Mouse (Mus musculus) c-Kit-negative CD71-positive TER-119-positive erythroid progenitor cells, embryonic 14.5 days (primary cell): Measurements from ENCODE around the gene Acat1.

Experiments used
- DNase-seq: peaks from one replicate; pipeline ENCODE4 v3.0.0-alpha.2; 2013; ENCODE audit warnings: low read depth, low spot score

Gene Acat1

DNA sequence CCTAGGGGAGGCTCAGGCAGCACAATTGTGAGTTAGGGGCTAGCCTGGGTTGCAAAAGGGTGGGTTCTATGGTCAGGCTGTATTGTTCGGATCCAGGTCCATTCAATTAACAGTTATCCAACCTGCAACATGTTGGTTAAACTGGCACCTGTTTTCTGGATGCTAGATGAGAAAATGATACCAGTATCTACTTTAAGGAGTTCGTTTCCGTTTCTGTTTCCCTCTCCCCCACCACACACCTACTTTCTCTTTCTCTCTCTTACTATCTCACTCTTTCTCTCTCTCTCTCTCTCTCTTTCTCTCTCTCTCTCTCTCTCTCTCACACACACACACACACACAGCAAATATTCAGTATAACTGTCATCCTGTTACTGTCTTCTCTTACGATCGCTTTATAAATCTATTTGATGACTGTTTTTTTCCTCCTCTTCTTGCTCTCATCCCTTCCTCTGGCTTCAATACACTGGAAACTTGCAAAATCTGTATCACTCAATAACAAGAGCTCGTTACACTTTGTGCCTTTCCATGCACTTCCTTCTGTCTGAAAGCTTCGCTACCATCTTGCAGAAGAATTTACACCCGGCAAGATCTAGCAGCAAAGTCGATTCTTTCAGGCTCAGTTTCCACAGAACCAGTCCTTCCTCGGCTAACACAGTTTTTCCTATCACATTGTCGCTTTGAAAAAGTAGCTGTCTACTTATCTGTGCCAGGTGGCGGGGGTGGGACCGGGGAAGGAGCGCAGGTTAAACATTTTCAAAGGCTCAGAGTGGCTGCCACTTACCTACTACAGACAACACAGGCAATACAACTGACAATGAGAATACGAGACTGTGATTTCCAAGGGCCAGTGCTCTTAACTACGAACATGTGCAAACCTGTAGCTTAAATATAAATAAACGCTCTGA, 74.5 kb downstream of the Acat1 start:
- DNase-seq: peak; percentile 21
